Mouse (Mus musculus) E14TG2a.4 (cell line): ENCODE results near the gene Rdh9.
"Not testable (repeated sequence)": the region's sequence is repeated elsewhere in the genome, so short reads cannot be mapped to it uniquely, and the experiment has no call there.

Experiments
- H3K27me3 ChIP-seq: 2 replicates; pipeline ENCODE4 v1.6.1; 2014; ENCODE audit warnings: low read length, control low read depth; ENCODE audit not compliant: insufficient read depth
- H3K36me3 ChIP-seq: 2 replicates; pipeline ENCODE4 v1.6.1; 2014; ENCODE audit warnings: low read length, control low read depth; ENCODE audit not compliant: insufficient read depth
- H3K4me1 ChIP-seq: replicated peaks from 2 replicates; pipeline ENCODE4 v1.6.1; 2014; ENCODE audit warnings: low read depth, low read length, control low read depth
- H3K4me3 ChIP-seq: replicated peaks from 2 replicates; pipeline ENCODE4 v1.5.1; 2014; ENCODE audit warnings: mild to moderate bottlenecking, low read length
- H3K9me3 ChIP-seq: 2 replicates; pipeline ENCODE4 v1.6.1; 2014; ENCODE audit warnings: low read length, control low read depth
- CTCF ChIP-seq: conservative IDR thresholded peaks from 2 replicates; pipeline ENCODE4 v1.5.1; 2014; ENCODE audit warnings: low read length
- NANOG ChIP-seq: IDR thresholded peaks from 2 replicates; pipeline ENCODE4 v1.6.1; 2014; ENCODE audit warnings: borderline replicate concordance, low read length, mixed read lengths
- POU5F1 ChIP-seq: IDR thresholded peaks from 2 replicates; pipeline ENCODE4 v1.6.1; 2014; ENCODE audit warnings: low read length, borderline replicate concordance

Gene Rdh9

DNA sequence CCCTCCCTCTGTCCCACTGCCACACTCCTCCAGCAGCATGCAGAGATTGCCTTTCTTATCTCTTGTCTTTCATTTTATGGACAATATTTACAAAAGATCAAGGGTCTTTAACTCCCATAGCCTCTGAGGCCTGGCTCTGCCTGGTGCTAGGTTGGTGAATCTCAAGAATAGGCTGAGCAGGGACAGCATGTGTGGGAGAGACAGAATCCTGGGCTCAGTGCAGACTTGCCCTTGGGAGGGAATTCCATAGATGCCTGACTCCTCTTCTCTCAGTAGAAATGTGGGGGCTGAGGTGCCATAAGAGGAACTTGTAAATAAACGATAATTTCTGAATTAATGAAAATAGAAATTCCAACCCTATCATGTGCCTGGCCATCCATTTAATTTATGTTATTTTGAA is 9.6 kb upstream of the Rdh9 start:
- Histone ChIP-seq H3K4me3 (no peak overlapping the region), H3K36me3 (no peaks in the 10 kb centered on the region), H3K9me3 (peaks cover 10% of the 10 kb centered on the region; the same call in 1 of the 2 replicates), H3K27me3 (peaks cover 4% of the 10 kb centered on the region; the same call in 1 of the 2 replicates), H3K4me1 (no peaks in the 10 kb centered on the region)
- no peak for TF ChIP-seq NANOG
- TF ChIP-seq POU5F1, result no peak
- TF ChIP-seq CTCF, result no peak

DNA sequence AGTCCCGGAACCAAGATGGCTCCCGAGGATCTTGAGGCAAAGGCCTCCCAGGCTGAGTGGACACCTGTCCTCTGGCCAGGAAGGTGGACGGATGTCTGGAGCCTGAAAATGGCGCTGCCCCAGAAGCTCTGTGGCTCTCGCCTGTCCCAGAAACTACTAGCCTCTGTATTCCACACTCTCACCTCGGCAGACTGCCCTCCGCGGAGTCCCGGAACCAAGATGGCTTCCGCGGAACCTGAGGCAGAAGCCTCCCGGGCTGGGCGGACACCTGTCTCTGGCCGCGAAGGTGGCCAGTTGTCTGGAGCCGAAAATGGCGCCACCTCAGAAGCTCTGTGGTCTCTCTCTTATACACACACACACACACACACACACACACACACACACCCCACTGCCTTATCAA is 6.1 kb downstream of the Rdh9 start:
- not testable (repeated sequence) for H3K4me3 ChIP-seq, H3K36me3 ChIP-seq, H3K4me1 ChIP-seq, H3K27me3 ChIP-seq
- H3K9me3 ChIP-seq, result peaks cover 54% of the 10 kb centered on the region

DNA sequence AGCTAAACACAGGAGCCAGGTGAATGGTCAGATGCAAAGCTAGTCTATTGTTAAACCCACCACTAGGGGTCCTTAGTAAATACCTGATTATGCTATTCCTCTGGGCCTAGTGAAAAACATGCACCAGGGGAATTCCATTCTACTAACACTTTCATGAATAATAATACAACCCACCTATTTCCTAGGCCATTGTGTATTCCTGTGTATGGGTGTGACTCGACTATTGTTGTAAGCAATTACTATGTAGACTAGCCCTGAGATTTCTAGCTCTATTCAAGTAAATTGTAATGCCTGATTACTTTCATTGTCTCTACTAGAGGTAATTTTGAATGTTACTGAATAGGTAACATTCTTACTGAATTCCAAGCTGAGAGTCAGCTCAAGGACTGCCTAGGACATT is 9.2 kb downstream of the Rdh9 start:
- H3K9me3 ChIP-seq, result peaks cover 77% of the 10 kb centered on the region
- not testable (repeated sequence) for H3K36me3 ChIP-seq, H3K4me3 ChIP-seq, H3K27me3 ChIP-seq, H3K4me1 ChIP-seq

DNA sequence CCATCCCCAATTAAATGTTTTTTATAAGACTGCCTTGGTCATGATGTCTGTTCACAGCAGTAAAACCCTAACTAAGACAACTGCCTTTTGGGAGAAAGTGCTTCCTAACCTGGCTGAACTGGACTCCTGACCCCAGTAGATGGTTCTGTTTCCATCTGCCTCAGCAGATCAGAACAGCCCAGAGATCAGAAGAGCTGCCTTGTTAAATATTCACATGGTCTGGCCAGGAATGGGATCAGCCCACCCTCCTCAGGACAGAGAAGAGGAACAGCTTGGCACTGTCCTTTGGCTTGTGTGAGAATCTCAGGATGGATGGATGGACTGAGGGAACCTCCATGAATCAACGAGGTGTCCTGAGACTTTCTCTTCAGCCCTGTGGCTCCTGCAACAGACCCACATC is 23.1 kb downstream of the Rdh9 start:
- TF ChIP-seq CTCF (no peak), NANOG (no peak), POU5F1 (no peak)
- H3K4me3 ChIP-seq, result no peak overlapping the region
- peaks cover 22% of the 10 kb centered on the region for H3K9me3 ChIP-seq
- H3K36me3 ChIP-seq, result no peaks in the 10 kb centered on the region
- no peaks in the 10 kb centered on the region for H3K4me1 ChIP-seq
- no peaks in the 10 kb centered on the region for H3K27me3 ChIP-seq

DNA sequence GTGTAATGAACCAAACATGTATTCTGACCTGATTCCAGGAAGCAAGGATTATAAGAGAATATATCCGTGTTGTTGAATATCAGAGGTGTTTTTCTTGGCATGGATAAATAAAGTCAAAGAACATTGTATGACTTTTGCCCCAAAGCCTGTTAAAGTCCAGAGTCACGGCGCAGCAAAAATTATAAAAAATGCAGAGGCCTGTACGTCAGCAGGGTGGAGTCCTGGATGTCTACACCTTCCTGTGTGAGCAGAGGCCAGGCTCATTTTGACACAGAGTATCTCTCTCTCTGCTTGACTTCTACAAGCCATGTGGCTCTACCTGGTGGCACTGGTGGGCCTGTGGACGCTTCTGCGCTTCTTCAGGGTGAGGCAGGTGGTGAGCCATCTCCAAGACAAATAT is 24.7 kb downstream of the Rdh9 start, which contains the start of gene Rdh16:
Gene Rdh16, plus strand, starts transcription at position 262 of the 400 bp plus-strand sequence.
- no peaks in the 10 kb centered on the region for H3K36me3 ChIP-seq
- TF ChIP-seq NANOG, result no peak
- no peak for TF ChIP-seq CTCF
- TF ChIP-seq POU5F1, result no peak
- H3K4me3 ChIP-seq, result no peak within 1 kb of the TSS
- peaks cover 13% of the 10 kb centered on the region for H3K9me3 ChIP-seq
- no peaks in the 10 kb centered on the region for H3K27me3 ChIP-seq
- H3K4me1 ChIP-seq, result no peaks in the 10 kb centered on the region

DNA sequence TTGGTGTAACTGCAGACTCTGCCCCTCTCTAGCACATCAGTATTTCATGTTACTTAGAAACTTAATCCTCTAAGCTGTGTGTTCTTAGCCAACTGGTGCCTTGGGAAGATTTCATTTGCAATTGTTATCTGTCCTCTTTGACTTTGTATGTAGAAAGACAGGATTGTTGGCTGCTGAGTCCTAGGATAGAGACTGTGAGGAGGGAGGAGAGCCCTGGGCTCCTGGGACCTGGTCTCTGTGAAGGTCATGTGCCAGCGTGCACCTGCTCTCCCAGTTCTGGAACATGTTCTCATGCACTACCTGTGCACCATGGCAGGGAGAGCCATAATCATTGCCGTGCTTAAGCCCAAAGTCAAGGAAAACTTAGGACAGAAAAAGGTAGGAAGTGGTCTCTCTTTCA is 25.4 kb downstream of the Rdh9 start:
- Histone ChIP-seq H3K4me1 (no peaks in the 10 kb centered on the region), H3K27me3 (no peaks in the 10 kb centered on the region), H3K36me3 (no peaks in the 10 kb centered on the region), H3K4me3 (no peak overlapping the region), H3K9me3 (peaks cover 6% of the 10 kb centered on the region)
- TF ChIP-seq CTCF, result no peak
- no peak for TF ChIP-seq NANOG
- TF ChIP-seq POU5F1, result no peak

DNA sequence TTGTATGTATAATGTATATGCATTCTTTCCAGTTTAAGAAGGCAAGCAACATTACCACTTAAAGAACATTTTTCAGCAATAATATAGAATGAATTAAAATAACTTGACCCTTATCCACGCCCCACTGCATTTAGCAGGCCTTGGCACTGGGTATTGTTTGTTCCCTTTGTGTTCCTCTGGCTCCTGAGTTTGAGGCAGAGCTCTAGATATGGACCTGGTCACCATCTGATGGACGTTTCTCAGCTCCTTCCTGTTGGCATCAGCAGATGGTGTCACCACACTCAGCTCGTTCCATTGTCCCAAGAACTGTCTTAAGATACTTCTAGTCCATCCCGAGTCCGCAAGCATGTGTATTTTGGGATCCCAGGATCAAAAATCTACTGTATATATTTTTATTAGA is 26.1 kb downstream of the Rdh9 start:
- TF ChIP-seq NANOG (no peak), CTCF (no peak), POU5F1 (no peak)
- Histone ChIP-seq H3K4me3 (no peak overlapping the region), H3K9me3 (peaks cover 3% of the 10 kb centered on the region; the same call in 1 of the 2 replicates), H3K27me3 (no peaks in the 10 kb centered on the region), H3K36me3 (no peaks in the 10 kb centered on the region), H3K4me1 (no peaks in the 10 kb centered on the region)

DNA sequence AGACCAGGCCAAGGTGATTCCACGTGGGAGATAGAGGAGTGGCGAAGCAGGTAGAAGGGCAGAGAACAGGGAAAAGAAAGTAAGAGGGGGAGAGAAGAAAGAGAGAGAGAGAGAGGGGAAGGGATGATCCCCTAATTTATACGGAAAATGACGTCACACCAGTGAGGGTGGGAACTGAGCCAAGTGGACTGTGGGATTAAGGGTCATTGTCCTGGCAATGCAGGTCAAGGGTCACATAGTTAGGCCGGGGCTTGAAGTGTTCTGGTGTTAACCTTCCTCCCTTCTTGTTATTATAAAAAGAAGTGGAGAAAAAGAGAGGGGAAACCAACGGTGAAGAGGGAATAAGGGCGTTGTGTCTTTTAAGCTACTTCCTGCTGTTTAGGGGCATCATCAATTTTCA is 28.2 kb downstream of the Rdh9 start:
- Histone ChIP-seq H3K9me3 (no peaks in the 10 kb centered on the region), H3K27me3 (no peaks in the 10 kb centered on the region), H3K4me3 (no peak overlapping the region), H3K4me1 (no peaks in the 10 kb centered on the region), H3K36me3 (no peaks in the 10 kb centered on the region)
- TF ChIP-seq CTCF (no peak), POU5F1 (no peak), NANOG (no peak)

DNA sequence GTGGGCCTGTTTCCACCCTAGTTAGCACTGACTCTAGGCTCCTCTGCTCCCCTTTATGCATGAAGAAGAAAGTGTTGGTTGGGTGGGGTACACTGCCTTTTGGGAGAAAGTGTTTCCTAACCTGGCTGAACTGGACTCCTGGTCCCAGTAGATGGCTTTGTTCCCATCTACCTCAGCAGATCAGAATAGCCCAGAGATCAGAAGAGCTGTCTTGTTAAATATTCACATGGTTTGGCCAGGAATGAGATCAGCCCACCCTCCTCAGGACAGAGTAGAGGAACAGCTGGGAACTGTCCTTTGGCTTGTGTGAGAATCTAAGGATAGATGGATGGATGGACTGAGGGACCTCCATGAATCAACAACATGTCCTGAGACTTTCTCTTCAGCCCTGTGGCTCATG is 39.7 kb downstream of the Rdh9 start:
- TF ChIP-seq POU5F1 (no peak), CTCF (no peak), NANOG (no peak)
- Histone ChIP-seq H3K4me1 (no peaks in the 10 kb centered on the region), H3K4me3 (no peak overlapping the region), H3K27me3 (no peaks in the 10 kb centered on the region), H3K36me3 (no peaks in the 10 kb centered on the region), H3K9me3 (peaks cover 54% of the 10 kb centered on the region)

DNA sequence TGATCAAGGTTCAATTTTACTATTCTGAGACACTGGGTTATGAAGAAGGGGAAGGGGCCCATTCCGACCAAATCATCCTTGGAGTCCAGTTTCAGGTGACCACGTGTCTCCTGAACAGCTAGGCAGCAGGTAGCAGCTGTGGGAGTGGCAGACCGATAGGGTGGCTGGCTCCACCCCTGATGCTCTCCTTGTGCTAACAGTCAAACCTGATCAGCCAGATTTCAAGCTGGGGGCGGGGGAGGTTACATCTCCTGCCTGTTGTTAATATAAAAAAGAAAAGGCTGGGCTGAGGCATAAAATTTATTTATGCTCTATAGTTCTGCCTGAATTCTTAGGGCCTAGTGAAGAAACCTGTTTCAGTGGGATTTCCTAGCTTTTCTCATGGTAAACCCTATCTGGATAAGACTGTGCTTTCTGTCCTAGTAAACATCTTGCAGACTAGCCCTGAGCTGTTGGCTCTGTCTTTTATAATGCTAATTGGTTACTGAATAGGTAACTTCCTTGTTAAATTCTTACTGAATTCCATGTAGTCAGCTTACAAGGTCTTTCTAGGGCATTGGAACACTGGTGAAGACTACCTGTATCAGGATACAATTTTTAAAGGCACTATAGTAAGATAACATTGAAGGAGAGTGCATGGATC is 41.2 kb downstream of the Rdh9 start:
- not testable (repeated sequence) for H3K4me1 ChIP-seq, H3K36me3 ChIP-seq, H3K27me3 ChIP-seq
- Histone ChIP-seq H3K4me3 (0 out of 2 replicates have a peak overlapping the region, but pooled peaks have one; percentile 7), H3K9me3 (peaks cover 64% of the 10 kb centered on the region)

DNA sequence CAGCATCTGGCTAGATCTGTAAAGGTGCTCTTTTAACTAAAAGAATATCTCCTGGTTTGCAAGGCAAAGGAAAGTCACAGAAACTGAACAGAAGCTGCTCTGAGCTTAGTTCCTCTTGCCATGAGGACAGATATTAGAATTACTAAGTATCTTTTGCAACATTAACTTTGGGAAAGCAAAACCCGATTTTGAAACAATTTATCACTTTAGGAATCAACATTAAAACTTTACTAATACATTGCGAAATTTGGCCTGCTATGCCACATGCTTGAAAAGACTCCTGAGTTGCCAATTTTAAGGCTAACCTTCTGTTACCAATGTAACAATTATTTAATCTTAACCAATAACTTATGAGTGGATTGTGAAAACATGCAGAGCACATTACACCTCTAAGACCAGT is 45.6 kb downstream of the Rdh9 start:
- peaks cover 64% of the 10 kb centered on the region for H3K9me3 ChIP-seq

More for the DNA sequence above, 45.6 kb downstream of the Rdh9 start:
- H3K4me3 ChIP-seq, H3K27me3 ChIP-seq, H3K36me3 ChIP-seq, H3K4me1 ChIP-seq: not testable (repeated sequence)
